Mouse (Mus musculus) G1E (cell line): ENCODE results near the gene Ccdc88c.
A peak's percentile ranks its signal among the peaks of the same experiment; 100 is the strongest.

Experiments
- CTCF ChIP-seq: IDR thresholded peaks from 2 replicates; pipeline ENCODE4 v1.5.1; 2012; ENCODE audit warnings: low read depth, low read length, inconsistent platforms, mixed read lengths
- GATA1 ChIP-seq: IDR thresholded peaks from 2 replicates; pipeline ENCODE4 v1.6.1; 2012; ENCODE audit warnings: borderline replicate concordance, low read length, inconsistent platforms, mixed read lengths
- POLR2AphosphoS5 ChIP-seq: IDR thresholded peaks from 2 replicates; pipeline ENCODE4 v1.6.1; 2012; ENCODE audit warnings: low read depth, low read length, inconsistent platforms; ENCODE audit not compliant: insufficient replicate concordance

DNA sequence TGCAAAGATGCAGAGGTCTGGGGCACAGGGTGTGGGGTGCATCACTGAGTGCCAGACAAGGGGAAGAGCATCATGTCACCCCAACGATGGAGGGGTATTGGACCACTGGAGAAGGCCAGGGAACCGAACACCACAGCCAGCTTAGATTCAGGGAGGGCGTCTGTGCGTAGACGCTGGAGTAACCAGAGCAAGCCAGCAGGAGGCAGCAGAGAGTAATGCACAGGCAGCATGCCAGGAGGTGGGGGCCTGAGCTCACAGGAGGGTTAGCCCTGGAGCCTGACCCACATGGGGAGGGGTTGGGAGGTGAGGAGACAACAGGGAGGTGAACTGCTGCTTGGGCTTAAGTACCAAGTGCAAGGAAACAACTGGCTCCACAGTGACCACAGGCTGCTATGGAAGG lies 70.8 kb downstream of the Ccdc88c start:
- peak; percentile 100 for TF ChIP-seq CTCF
- TF ChIP-seq POLR2AphosphoS5, result no peak
- no peak for TF ChIP-seq GATA1
